Mouse (Mus musculus) hindbrain, postnatal 0 days (tissue): ENCODE data around the gene Gm12216. TPM values are rescaled to one million over a fixed set of nuclear protein-coding genes. Genes with fewer than 3 reads are reported as not detected.

Experiments used
- ATAC-seq: fragments of 200-750 bp; cut with Nextera tagmentation; 2 replicates; pipeline ENCODE4 v1.8.0; 2017; ENCODE audit warnings: mild to moderate bottlenecking, moderate TSS enrichment, moderate library complexity
- DNase-seq: peaks from one replicate; pipeline ENCODE4 v3.0.0-alpha.2; 2015; ENCODE audit warnings: low spot score
- H3K27ac ChIP-seq: fragments of 300-500 bp; sonication (generic); 2 replicates; pipeline ENCODE4 v1.5.1; 2014; ENCODE audit warnings: mild to moderate bottlenecking
- H3K27me3 ChIP-seq: fragments of 300-500 bp; sonication (generic); 2 replicates; pipeline ENCODE4 v1.6.1; 2014; ENCODE audit warnings: low read length, mixed read lengths; ENCODE audit not compliant: insufficient read depth
- H3K36me3 ChIP-seq: fragments of 300-500 bp; sonication (generic); 2 replicates; pipeline ENCODE4 v1.6.1; 2014; ENCODE audit warnings: low read length, mixed read lengths; ENCODE audit not compliant: insufficient read depth
- H3K4me1 ChIP-seq: fragments of 300-500 bp; sonication (generic); 2 replicates; pipeline ENCODE4 v1.6.1; 2014; ENCODE audit warnings: antibody characterized with exemption, low read length, mixed read lengths; ENCODE audit not compliant: insufficient read depth
- H3K4me2 ChIP-seq: fragments of 300-500 bp; sonication (generic); 2 replicates; pipeline ENCODE4 v1.6.1; 2014; ENCODE audit warnings: low read depth, mild to moderate bottlenecking, low read length, moderate library complexity, mixed read lengths
- H3K4me3 ChIP-seq: fragments of 300-500 bp; sonication (generic); 2 replicates; pipeline ENCODE4 v1.5.1; 2014; ENCODE audit warnings: low read length
- H3K9ac ChIP-seq: fragments of 300-500 bp; sonication (generic); replicated peaks from 2 replicates; pipeline ENCODE4 v1.6.1; 2014; ENCODE audit warnings: mild to moderate bottlenecking, low read length, moderate library complexity, mixed read lengths
- H3K9me3 ChIP-seq: fragments of 300-500 bp; sonication (generic); 2 replicates; pipeline ENCODE4 v1.6.1; 2016; ENCODE audit warnings: low read length, mixed read lengths
- CTCF ChIP-seq: IDR thresholded peaks from 2 replicates; pipeline ENCODE4 v1.5.1; 2016; ENCODE audit warnings: antibody characterized with exemption, control low read depth, low read depth
- WGBS: fragments of 180-500 bp; shearing (Covaris S2); extraction: QIAGEN DNeasy Blood & Tissue Kit; methylation state at CpG from one replicate; pipeline ENCODE4 v1.1.7; 2014; 5-methylcytosine and 5-hydroxymethylcytosine counted together
- polyA plus RNA-seq: library from polyadenylated mRNA; unstranded; fragments of >200 nt; fragmentation: Nextera tagmentation; extraction: Ambion mirVana; gene quantifications from 2 replicates; pipeline ENCODE4 v1.2.1, GENCODE M21; 2015
- total RNA-seq: library from RNA; depleted of rRNA; stranded (reverse); fragments of >200 nt; gene quantifications from 2 replicates; pipeline ENCODE4 v1.2.3, GENCODE M21; 2014

Gene Gm12216
- total and polyA plus RNA-seq, 2 experiments from 2014 or later = 1.2 TPM; not detected in 1

- Histone ChIP-seq H3K36me3 (no peaks in the 10 kb centered on the region), H3K27ac (no peak overlapping the region), H3K9ac (no peak overlapping the region), H3K4me1 (no peaks in the 10 kb centered on the region), H3K4me2 (no peak overlapping the region), H3K4me3 (no peak overlapping the region), H3K27me3 (no peaks in the 10 kb centered on the region), H3K9me3 (no peaks in the 10 kb centered on the region)
- 89% methylated on average over 2 of the region's 2 CpGs for WGBS
- TF ChIP-seq CTCF = no peak
- no peak for ATAC-seq
- no peak for DNase-seq
Observed at GRCm38 (mm10) chr11:53779808-53780207, 79.2 kb downstream of the Gm12216 start.

- Histone ChIP-seq H3K4me2 (no peak overlapping the region), H3K27ac (no peak overlapping the region), H3K9ac (no peak overlapping the region), H3K36me3 (no peaks in the 10 kb centered on the region), H3K27me3 (no peaks in the 10 kb centered on the region), H3K4me3 (no peak overlapping the region), H3K4me1 (no peaks in the 10 kb centered on the region), H3K9me3 (no peaks in the 10 kb centered on the region)
- DNase-seq (no peak), ATAC-seq (no peak)
- 89% methylated on average over 5 of the region's 5 CpGs for WGBS
- TF ChIP-seq CTCF = no peak
Observed at GRCm38 (mm10) chr11:53778455-53778854, 80.6 kb downstream of the Gm12216 start.

GRCm38 (mm10) chr11:53777736-53778135, 81.3 kb downstream of the Gm12216 start:
- Histone ChIP-seq H3K9ac (no peak overlapping the region), H3K36me3 (no peaks in the 10 kb centered on the region), H3K27me3 (no peaks in the 10 kb centered on the region), H3K4me3 (no peak overlapping the region), H3K27ac (no peak overlapping the region), H3K4me2 (no peak overlapping the region), H3K4me1 (no peaks in the 10 kb centered on the region), H3K9me3 (no peaks in the 10 kb centered on the region)
- 75% methylated on average over 5 of the region's 5 CpGs for WGBS
- no peak for ATAC-seq
- DNase-seq = no peak
- TF ChIP-seq CTCF = no peak

GRCm38 (mm10) chr11:53774659-53775255, 84.3 kb downstream of the Gm12216 start:
- Histone ChIP-seq H3K9me3 (no peaks in the 10 kb centered on the region), H3K9ac (no peak overlapping the region), H3K4me2 (no peak overlapping the region), H3K27me3 (no peaks in the 10 kb centered on the region), H3K27ac (no peak overlapping the region), H3K4me3 (no peak overlapping the region), H3K4me1 (no peaks in the 10 kb centered on the region), H3K36me3 (no peaks in the 10 kb centered on the region)
- DNase-seq (no peak), ATAC-seq (no peak)
- 92% methylated on average over 13 of the region's 13 CpGs for WGBS
- TF ChIP-seq CTCF = no peak

GRCm38 (mm10) chr11:53773641-53774360, 85.3 kb downstream of the Gm12216 start:
- no peak overlapping the region for H3K4me2 ChIP-seq
- no peak overlapping the region for H3K4me3 ChIP-seq
- DNase-seq = no peak
- no peaks in the 10 kb centered on the region for H3K36me3 ChIP-seq
- H3K27me3 ChIP-seq = no peaks in the 10 kb centered on the region
- H3K27ac ChIP-seq = no peak overlapping the region
- WGBS = 88% methylated on average over 16 of the region's 16 CpGs
- no peak overlapping the region for H3K9ac ChIP-seq
- ATAC-seq = no peak
- H3K4me1 ChIP-seq = no peaks in the 10 kb centered on the region
- no peak for TF ChIP-seq CTCF
- no peaks in the 10 kb centered on the region for H3K9me3 ChIP-seq

GRCm38 (mm10) chr11:53773087-53773486, 86.0 kb downstream of the Gm12216 start, which contains the start of gene Gm17334:
TSS of gene Gm17334 (minus strand) at chr11:53773187.
- no peak for DNase-seq
- H3K27ac ChIP-seq = no peak within 1 kb of the TSS

GRCm38 (mm10) chr11:53772536-53772935, 86.5 kb downstream of the Gm12216 start:
- WGBS = 78% methylated on average over 9 of the region's 9 CpGs
- H3K4me1 ChIP-seq = no peaks in the 10 kb centered on the region

More at GRCm38 (mm10) chr11:53773087-53773486, 86.0 kb downstream of the Gm12216 start, which contains the start of gene Gm17334:
- H3K9me3 ChIP-seq = no peaks in the 10 kb centered on the region
- TF ChIP-seq CTCF = no peak
- H3K9ac ChIP-seq = no peak within 1 kb of the TSS
- no peak for ATAC-seq
- H3K36me3 ChIP-seq = no peaks in the 10 kb centered on the region
- H3K27me3 ChIP-seq = no peaks in the 10 kb centered on the region
- H3K4me3 ChIP-seq = no peak within 1 kb of the TSS
- no peak within 1 kb of the TSS for H3K4me2 ChIP-seq
- 90% methylated on average over 5 of the region's 5 CpGs for WGBS
- H3K4me1 ChIP-seq = no peaks in the 10 kb centered on the region

More at GRCm38 (mm10) chr11:53772536-53772935, 86.5 kb downstream of the Gm12216 start:
- Histone ChIP-seq H3K9ac (no peak overlapping the region), H3K4me3 (no peak overlapping the region), H3K36me3 (no peaks in the 10 kb centered on the region), H3K9me3 (no peaks in the 10 kb centered on the region), H3K27me3 (no peaks in the 10 kb centered on the region), H3K4me2 (no peak overlapping the region), H3K27ac (no peak overlapping the region)
- no peak for DNase-seq
- no peak for ATAC-seq
- TF ChIP-seq CTCF = no peak
